Mouse (Mus musculus) heart, postnatal 0 days (tissue): ENCODE data around the gene Nipal4.

Experiments used
- CTCF ChIP-seq: IDR thresholded peaks from 2 replicates; pipeline ENCODE4 v1.5.1; 2016; ENCODE audit warnings: antibody characterized with exemption, control low read depth, low read depth
- EP300 ChIP-seq: IDR thresholded peaks from 2 replicates; pipeline ENCODE4 v1.6.1; 2016; ENCODE audit warnings: antibody characterized with exemption, low read depth

DNA sequence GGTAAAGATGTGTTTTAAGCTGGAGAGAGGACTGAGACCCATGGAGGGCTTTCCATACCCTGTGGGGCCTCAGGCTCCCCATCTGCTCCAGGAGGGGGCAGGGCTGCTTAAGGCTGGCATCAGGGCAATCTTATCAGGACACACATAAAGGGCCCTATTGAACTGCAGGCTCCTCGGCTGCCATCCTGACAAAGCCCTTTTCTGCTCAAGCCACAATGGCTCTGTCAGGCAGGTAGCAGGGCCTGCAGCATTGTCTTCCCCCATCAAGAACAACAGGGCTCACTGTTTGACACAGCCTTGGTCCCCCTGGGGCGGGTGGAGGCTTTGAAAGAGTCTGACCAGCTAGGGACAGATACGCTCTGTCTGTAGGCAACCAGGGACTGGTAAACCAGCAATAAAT, 3.6 kb upstream of the Nipal4 start:
- TF ChIP-seq CTCF (no peak), EP300 (no peak)
